Mouse (Mus musculus) embryo, embryonic 10 days (tissue): ENCODE measurements around the gene Cox15.

Experiments used
- DNase-seq: peaks from one replicate; pipeline ENCODE4 v3.0.0-alpha.2; 2015; ENCODE audit warnings: low spot score

The Cox15 gene

GRCm38 (mm10) chr19:43752489-43753225 is at the start of gene Cox15, which contains the start of gene Cutc:
Gene Cox15 (minus strand): TSS chr19:43753000.
Gene Cutc (plus strand): TSS chr19:43752996.
- DNase-seq = peak; percentile 100

GRCm38 (mm10) chr19:43801427-43802051 is 48.7 kb upstream of the Cox15 start:
- DNase-seq = no peak

GRCm38 (mm10) chr19:43797216-43797615 is 44.4 kb upstream of the Cox15 start:
- DNase-seq = no peak

GRCm38 (mm10) chr19:43795511-43795910 is 42.7 kb upstream of the Cox15 start:
- no peak for DNase-seq

GRCm38 (mm10) chr19:43793951-43794350 is 41.2 kb upstream of the Cox15 start:
- no peak for DNase-seq

- no peak for DNase-seq
Measured at GRCm38 (mm10) chr19:43792537-43792936, 39.7 kb upstream of the Cox15 start.

- no peak for DNase-seq
Measured at GRCm38 (mm10) chr19:43789817-43790216, 37.0 kb upstream of the Cox15 start.

- DNase-seq = no peak
Measured at GRCm38 (mm10) chr19:43786249-43787026, 33.6 kb upstream of the Cox15 start.

GRCm38 (mm10) chr19:43784761-43785160 is 32.0 kb upstream of the Cox15 start:
- no peak for DNase-seq

GRCm38 (mm10) chr19:43781980-43782379 is 29.2 kb upstream of the Cox15 start, which contains the start of gene Abcc2:
Gene Abcc2 (plus strand): TSS chr19:43782192.
- no peak for DNase-seq

GRCm38 (mm10) chr19:43780391-43780790 is 27.6 kb upstream of the Cox15 start:
- DNase-seq = no peak

GRCm38 (mm10) chr19:43777308-43777707 is 24.5 kb upstream of the Cox15 start:
- DNase-seq = no peak

- DNase-seq = no peak
Measured at GRCm38 (mm10) chr19:43776561-43776960, 23.8 kb upstream of the Cox15 start.

- DNase-seq = no peak
Measured at GRCm38 (mm10) chr19:43775433-43775832, 22.6 kb upstream of the Cox15 start.

- DNase-seq = no peak
Measured at GRCm38 (mm10) chr19:43772311-43772710, 19.5 kb upstream of the Cox15 start.

GRCm38 (mm10) chr19:43771499-43771969 is 18.7 kb upstream of the Cox15 start:
- DNase-seq = no peak

- no peak for DNase-seq
Measured at GRCm38 (mm10) chr19:43770584-43770983, 17.8 kb upstream of the Cox15 start.

GRCm38 (mm10) chr19:43769366-43769960 is 16.7 kb upstream of the Cox15 start:
- DNase-seq = no peak

GRCm38 (mm10) chr19:43767549-43768322 is 14.9 kb upstream of the Cox15 start:
- DNase-seq = no peak

- no peak for DNase-seq
Measured at GRCm38 (mm10) chr19:43766451-43766850, 13.7 kb upstream of the Cox15 start.

GRCm38 (mm10) chr19:43762410-43762809 is 9.6 kb upstream of the Cox15 start:
- no peak for DNase-seq
